Mouse (Mus musculus) layer of hippocampus, adult 8-10 months (tissue): ENCODE measurements at regions not wholly inside any gene's neighbourhood (a gene's known extent, or its start where the extent isn't known, plus 50 kb on each side); places are given as distances from the start of the nearest gene placed in this dataset.

Source experiments
- DNase-seq, 2 experiments: peaks; one replicate each; pipeline ENCODE4 v3.0.0; 2022; ENCODE audit warnings: low spot score in 2 of 2

DNA sequence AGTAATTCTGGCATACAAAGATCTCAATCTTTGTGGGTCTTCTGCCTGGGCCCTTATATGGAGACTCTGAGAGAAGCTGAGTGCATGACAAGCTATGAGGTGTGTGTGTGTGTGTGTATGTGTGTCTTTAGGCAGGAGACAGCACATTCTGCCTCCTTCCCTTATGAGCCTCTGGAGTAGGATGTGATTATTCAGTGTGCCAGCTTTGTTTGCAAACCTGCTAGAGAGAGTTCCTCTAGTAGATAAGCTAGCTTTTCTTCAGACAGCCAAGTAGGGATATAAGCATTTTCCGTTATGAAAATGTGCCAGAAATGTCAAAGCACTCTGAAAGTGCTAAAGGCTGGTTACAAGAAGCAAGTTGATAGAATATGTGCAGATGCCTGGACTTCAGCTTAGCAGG lies 270.9 kb upstream of the Mmadhc start:
- DNase-seq, result no peak

GRCm38 (mm10) chr2:50554031-50554430 lies 257.4 kb upstream of the Mmadhc start:
- DNase-seq, result no peak

DNA sequence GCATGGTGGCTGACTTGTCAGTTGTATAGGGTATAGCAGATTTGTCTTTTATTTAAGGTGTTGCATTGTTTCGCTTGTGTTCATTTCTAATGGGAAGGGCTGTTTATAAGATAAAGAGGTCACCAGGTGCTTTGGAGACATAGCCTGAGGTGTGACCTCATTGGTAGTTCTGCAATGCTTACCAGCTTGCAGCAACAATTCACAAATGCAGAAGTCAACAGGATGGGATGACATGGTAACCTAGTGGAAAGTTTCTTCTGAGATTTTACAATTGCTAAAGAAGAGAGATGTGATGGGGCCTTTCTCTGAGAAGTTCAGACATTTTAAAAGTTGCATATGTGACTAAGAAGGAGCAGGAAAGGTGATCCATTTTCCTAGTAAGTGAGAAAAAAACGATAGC lies 255.8 kb upstream of the Mmadhc start:
- DNase-seq, result no peak

- no peak for DNase-seq
Measured at GRCm38 (mm10) chr2:50549871-50550270, 253.3 kb upstream of the Mmadhc start.

DNA sequence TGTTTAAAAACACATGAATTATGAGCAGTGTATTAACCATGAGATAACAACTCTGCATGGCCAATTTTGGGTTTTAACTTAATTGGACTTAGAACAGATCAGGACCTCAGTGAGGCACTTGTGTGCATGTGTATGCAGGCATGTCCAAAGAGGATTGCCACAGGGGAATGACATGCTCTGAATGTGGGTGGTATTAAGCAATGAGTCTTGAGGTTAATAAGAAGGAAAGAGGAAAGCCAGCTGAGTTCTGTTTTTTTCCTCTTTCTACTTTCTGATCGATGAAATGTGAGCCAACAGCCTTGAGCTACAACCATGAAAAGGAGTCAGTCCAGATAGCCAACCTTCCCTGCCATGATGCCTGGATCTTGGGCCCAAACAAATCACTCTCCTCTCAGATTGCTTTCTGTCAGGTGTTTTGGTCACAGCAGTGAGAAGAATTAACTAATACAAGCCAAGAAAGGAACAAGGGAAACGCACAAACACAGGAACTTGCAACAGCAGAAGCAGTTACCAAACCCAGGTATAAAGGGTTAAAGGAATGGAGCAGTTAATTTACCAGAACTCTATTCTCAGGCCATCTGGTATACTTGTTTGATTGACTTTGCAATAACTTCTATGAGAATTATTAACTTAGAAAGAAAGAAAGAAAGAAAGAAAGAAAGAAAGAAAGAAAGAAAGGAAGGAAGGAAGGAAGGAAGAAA lies 243.3 kb upstream of the Mmadhc start:
- DNase-seq, result no peak

GRCm38 (mm10) chr2:50538068-50538467 lies 241.5 kb upstream of the Mmadhc start:
- no peak for DNase-seq

DNA sequence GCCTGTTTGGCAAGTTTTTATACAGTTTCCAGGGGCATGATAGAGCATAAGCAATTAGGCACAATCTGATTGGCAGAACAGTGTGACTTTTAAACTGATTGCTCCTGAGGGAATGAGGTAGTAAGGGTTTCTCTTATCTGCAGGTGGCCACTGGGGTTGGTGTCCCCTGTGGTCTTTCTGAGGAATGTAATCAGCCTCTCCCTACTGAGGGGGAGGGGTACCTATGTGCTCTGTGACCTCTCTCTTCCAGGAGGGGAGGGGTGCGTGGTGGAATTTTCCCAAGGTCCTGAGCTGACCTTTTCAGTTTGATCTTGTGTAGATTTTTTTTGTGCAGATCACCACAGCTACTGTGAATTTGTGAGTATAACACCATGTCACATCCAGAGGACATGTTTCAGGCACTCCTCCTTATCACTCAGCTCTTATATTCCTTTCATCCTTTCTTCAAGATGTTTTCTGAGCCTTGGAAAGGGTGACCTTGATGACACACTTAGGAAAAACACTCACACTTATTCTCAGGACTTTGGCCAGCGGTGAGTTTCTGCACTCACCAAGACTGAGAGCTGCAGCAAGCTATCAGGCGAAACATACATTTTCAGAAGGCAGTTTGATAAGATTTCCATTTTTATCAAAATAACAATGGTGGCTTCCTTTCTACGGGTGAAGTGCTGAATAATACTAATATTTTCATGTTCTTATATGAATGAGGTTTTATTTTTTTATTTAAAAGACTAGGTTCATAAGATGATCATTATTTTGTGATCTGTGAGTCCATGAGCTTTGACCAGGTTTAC lies 238.7 kb upstream of the Mmadhc start:
- no peak for DNase-seq

- DNase-seq, result no peak
Measured at GRCm38 (mm10) chr2:50533702-50534101, 237.1 kb upstream of the Mmadhc start.

DNA sequence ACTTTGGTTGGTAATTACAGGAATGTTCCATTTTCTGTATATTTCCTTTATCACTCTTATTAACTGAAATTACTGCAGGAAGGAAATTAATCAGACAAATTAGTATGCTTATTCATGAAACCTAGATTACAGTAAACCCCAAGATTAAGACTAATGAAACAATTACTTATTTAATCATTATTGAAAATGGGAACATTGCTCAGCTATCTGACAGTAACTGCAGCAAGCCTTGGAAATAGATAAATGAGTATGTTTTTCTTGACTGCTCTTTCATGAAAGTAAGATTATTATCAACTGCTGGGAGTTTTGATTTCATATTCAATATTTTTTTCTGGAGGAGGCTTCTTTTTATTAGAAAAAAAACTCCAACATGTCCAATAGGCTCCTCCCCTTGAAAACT lies 230.8 kb upstream of the Mmadhc start:
- DNase-seq, result no peak

DNA sequence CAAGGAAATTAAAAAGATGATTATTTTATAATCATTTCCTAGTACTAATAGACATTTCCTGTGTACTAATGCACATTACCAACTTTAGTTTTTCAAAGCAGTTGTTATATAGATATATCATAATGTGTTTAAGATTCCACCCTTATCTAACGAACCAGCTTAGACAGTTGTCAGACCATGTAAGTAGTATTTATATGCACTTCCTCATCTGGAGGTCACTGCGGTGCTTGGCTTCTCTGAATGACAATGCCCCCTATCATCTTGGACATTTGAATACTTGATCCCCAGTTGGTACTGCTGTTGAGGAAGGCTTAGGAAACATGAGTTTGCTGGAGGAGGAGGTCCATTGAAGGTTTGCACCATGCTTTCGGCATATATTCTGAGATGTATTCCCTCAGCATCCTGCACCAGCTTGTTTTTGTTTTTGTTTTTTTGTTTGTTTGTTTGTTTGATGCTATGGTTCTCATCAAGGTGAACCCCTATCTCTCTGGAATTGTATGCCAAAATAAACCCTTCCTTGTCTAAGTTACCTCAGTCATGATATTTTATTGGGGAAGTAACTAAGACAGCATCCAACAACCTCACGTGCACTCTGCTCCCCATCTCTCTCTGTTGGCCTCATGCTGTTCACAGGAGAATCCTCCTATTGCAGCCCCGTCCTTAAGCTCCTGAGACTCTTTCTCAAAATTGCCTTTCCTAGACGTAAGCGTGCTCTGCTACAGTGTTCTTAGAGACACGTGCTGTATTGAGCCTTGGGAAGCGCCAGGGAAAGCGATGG lies 228.4 kb upstream of the Mmadhc start:
- no peak for DNase-seq

DNA sequence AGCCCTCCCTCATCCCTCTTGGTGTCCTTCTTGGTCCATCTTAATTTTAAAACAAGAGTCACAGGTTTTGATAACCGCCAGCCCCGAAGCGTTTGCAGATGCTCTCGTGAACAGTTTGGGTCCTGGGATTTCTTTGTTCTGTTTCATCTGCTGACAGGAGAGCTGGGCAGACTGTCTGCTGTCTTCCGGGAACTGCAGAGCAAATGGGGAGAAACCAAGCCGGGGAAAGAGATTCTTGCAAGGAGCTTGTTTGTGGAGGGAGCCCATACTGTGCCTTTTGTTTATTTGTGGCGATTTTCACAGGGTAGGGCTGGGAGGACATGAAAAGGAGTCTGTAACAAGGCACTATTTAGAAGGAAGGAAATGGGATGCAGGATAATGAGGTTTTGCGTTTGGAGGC lies 223.6 kb upstream of the Mmadhc start:
- no peak for DNase-seq

DNA sequence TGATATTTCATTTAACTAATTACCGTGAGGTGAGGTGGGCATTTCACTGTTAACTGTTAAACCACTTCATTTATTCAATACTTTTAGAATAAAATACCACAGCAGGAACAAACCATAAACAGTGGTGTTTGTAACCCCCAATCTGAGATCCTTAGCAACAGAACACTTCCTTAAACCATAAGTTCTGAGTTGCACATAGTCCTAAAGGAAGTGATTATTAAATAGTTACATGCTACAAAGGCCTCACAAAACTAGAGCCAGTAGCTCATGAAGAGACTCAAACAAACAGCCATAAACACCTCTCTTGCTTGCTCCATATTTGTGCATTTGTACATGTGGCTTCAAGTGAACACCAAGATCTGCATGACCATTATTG lies 222.5 kb upstream of the Mmadhc start:
- no peak for DNase-seq

GRCm38 (mm10) chr2:50518371-50519128 lies 221.9 kb upstream of the Mmadhc start:
- DNase-seq, result no peak

- no peak for DNase-seq
Measured at GRCm38 (mm10) chr2:50513276-50513675, 216.7 kb upstream of the Mmadhc start.

DNA sequence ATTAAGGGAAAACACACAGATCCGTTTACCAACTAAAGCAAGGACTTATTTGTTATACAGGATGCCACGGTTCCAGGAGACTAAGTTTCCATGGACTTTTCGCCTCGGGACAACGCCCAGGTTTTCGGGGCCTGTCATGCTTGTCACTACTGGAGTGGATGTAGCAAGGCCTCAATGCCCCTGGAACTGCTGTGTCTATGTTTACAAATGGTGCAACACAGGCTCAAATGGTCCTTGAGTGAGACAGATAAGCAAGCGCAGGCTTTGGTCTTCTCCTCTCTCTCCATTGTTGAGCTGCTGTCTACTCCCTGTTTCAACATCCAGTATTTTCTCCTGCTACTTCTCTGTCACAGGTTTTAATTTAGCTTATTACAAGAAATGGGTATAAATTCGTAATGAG lies 202.1 kb upstream of the Mmadhc start:
- no peak for DNase-seq

DNA sequence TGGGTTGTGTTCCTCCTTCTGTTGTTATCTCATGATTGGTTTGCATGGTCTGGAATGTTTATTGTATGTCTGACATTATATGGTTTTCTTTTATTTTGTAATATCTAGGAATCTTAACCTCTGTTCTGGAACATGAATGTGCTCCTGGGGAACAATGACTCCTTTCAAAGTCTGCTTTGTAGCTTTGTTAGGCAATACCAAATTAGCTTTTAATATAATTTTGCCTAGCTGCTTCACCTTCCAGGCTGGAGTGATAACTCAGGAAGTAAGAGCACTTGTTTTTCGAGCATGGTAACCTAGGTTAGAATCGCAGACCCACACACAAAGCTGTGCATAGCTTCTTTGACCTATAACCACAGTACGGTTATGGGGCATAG lies 199.4 kb upstream of the Mmadhc start:
- DNase-seq, result no peak

- DNase-seq, result no peak
Measured at GRCm38 (mm10) chr2:50495141-50496056, 198.8 kb upstream of the Mmadhc start.

DNA sequence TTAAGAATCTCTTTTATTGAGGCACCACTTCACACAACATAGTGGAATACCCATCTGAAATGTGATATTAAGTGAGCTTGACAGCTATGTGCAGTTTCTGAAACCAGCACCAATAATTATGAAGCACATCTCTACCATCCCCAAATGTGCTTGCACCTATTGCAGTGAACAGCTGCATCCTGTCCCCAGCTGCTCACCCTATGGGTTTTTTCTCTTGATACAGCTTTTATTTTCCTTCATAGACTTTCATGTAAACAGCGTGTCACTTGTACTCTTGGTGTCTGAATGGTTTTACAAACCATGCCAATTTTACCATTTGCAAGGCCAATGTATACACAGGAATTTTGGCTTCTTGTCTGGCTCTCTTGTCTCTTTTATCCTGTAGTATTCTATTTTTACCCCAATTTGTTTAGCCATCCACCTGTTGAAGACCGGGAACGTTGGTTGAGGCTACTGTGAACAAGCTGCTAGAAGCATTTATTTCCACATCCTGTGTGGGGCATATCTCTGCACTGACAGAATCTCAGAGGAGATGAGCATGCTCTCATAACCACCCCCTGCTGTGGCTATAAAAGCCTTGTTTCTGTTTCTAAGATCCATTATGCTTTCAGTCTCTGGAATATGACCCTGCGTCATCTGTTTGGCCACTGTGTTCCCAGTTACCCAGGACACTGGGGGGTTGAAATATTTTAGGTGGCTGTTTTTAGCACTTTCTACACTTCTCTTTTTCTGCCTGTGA lies 197.2 kb upstream of the Mmadhc start:
- DNase-seq, result no peak

GRCm38 (mm10) chr2:50463799-50464198 lies 167.2 kb upstream of the Mmadhc start:
- no peak for DNase-seq

DNA sequence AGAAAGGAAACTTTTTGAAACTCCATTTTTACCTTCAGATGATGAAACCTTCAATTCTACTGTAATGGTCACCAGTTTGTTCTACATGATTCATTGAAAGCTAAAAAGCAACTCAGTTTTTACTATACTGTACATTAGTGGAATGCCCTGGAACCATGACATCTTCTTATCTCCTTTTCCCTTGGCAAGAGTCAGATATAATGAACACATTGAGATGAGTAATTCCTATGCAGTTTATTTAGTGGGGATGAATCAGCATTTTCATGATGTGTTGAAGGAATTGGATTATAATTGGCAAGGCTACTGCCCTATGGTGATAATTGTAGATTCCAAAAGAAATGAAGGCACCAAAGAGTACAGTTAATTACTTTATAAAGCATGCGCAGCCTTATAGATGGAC lies 165.8 kb upstream of the Mmadhc start:
- DNase-seq, result no peak
